Mouse (Mus musculus) thymus, postnatal 4 days (tissue): Measurements from ENCODE around the gene Srgap1.

Experiments used
- DNase-seq: peaks from one replicate; pipeline ENCODE4 v3.0.0; 2021

Gene Srgap1

GRCm38 (mm10) chr10:121873063-121873489 lies 174.0 kb downstream of the Srgap1 start:
- DNase-seq, result no peak

GRCm38 (mm10) chr10:121869941-121870340 lies 177.2 kb downstream of the Srgap1 start:
- DNase-seq, result no peak

- no peak for DNase-seq
Measured at GRCm38 (mm10) chr10:121868255-121868654, 178.9 kb downstream of the Srgap1 start.

GRCm38 (mm10) chr10:121865503-121866239 lies 181.4 kb downstream of the Srgap1 start:
- no peak for DNase-seq

GRCm38 (mm10) chr10:121860924-121861323 lies 186.2 kb downstream of the Srgap1 start:
- DNase-seq, result no peak

GRCm38 (mm10) chr10:121859803-121860571 lies 187.1 kb downstream of the Srgap1 start:
- DNase-seq, result no peak

- no peak for DNase-seq
Measured at GRCm38 (mm10) chr10:121858911-121859310, 188.2 kb downstream of the Srgap1 start.

GRCm38 (mm10) chr10:121858086-121858485 lies 189.0 kb downstream of the Srgap1 start:
- DNase-seq, result no peak

GRCm38 (mm10) chr10:121855863-121856446 lies 191.2 kb downstream of the Srgap1 start:
- peak; percentile 50 for DNase-seq

- DNase-seq, result no peak
Measured at GRCm38 (mm10) chr10:121853385-121853808, 193.7 kb downstream of the Srgap1 start.

GRCm38 (mm10) chr10:121849496-121849895 lies 197.6 kb downstream of the Srgap1 start:
- no peak for DNase-seq

GRCm38 (mm10) chr10:121845677-121846076 lies 201.4 kb downstream of the Srgap1 start:
- DNase-seq, result no peak

GRCm38 (mm10) chr10:121837166-121837898 lies 209.8 kb downstream of the Srgap1 start:
- no peak for DNase-seq

- DNase-seq, result no peak
Measured at GRCm38 (mm10) chr10:121836507-121837165, 210.5 kb downstream of the Srgap1 start.

GRCm38 (mm10) chr10:121833443-121833842 lies 213.7 kb downstream of the Srgap1 start:
- DNase-seq, result peak; percentile 26

- DNase-seq, result no peak
Measured at GRCm38 (mm10) chr10:121830335-121831307, 216.5 kb downstream of the Srgap1 start.

GRCm38 (mm10) chr10:121829800-121830303 lies 217.3 kb downstream of the Srgap1 start:
- DNase-seq, result no peak

- no peak for DNase-seq
Measured at GRCm38 (mm10) chr10:121829034-121829433, 218.1 kb downstream of the Srgap1 start.

- no peak for DNase-seq
Measured at GRCm38 (mm10) chr10:121822674-121823073, 224.4 kb downstream of the Srgap1 start.

GRCm38 (mm10) chr10:121820846-121821245 lies 226.3 kb downstream of the Srgap1 start:
- no peak for DNase-seq

GRCm38 (mm10) chr10:121817983-121818382 lies 229.1 kb downstream of the Srgap1 start:
- DNase-seq, result no peak
